Mouse (Mus musculus): ENCODE measurements around the gene Gm12184. TPM values are rescaled to one million over a fixed set of nuclear protein-coding genes. Genes with fewer than 3 reads are reported as not detected.

Gm12184 gene
- polyA plus RNA-seq, 1 experiment = 4.6 TPM

DNA sequence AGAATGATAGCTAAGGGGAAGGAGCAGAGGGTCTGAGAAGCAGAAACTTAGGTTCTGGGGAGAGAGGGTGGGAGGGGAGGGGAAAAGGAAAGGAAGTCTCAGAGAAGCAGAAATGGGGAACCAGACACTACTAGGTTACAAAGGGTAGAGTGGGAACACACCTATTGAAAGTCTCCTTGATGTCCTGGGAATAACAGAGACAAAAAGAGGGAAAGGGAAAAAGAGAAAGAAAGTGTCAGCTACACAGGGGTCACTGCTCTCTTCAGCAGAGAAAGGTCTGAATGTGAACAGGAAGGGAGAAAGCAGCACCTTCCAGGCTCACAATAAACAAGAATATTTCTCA is 18.2 kb downstream of the Gm12184 start:
- TF ChIP-seq TAL1 (IDR thresholded peaks at IDR 0.05; ENCODE audit: low read length) (no peak), GATA1 (IDR thresholded peaks at IDR 0.05; ENCODE audit: low read length) (no peak)
- Histone ChIP-seq H3K36me3 (ENCODE audit: control insufficient read depth) (peaks cover 98% of the 10 kb centered on the region), H3K4me3 (replicated peaks) (no peak overlapping the region), H3K27me3 (ENCODE audit: control insufficient read depth) (no peaks in the 10 kb centered on the region), H3K9me3 (ENCODE audit: control insufficient read depth, low read length) (no peaks in the 10 kb centered on the region), H3K4me1 (ENCODE audit: control insufficient read depth) (peaks cover 24% of the 10 kb centered on the region)

DNA sequence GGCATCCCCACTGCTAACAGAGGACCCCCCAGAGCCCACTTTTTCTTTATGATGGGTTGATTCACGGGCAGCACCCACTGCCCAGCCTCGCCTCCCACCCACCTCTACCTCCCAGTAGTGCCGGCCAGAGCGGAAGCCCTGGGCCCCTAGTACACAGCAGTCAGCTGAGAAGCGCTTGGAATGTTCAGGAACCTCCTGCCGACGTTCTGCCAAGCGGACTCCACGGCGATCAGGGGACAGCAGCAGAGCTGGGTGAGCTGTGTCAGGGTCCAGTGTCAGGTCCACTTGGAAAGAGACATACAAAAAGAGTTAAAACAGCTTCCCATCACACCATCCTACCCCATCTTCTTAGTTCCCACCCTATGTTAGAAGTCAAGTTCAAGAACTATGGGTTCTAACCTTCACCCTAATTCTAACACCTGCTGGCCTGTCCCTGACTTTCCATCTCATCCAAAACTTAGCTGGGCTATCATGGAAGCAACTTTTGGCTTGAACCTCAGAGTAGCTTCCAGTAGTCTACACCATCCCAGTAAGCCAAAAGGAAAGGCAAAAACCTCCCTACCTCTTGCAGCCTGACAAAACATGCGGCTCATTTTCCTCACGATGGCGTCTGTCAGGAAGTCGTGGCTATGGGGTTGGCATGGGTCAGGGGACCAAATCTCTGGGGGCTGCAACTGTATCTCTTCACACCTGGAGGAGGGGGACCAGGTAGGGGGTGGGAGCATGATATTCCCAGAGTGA is 18.7 kb downstream of the Gm12184 start:
- TF ChIP-seq TAL1 (IDR thresholded peaks at IDR 0.05; ENCODE audit: low read length) (no peak), GATA1 (IDR thresholded peaks at IDR 0.05; ENCODE audit: low read length) (no peak)
- Histone ChIP-seq H3K36me3 (ENCODE audit: control insufficient read depth) (peaks cover 99% of the 10 kb centered on the region), H3K4me1 (ENCODE audit: control insufficient read depth) (peaks cover 29% of the 10 kb centered on the region), H3K9me3 (ENCODE audit: control insufficient read depth, low read length) (no peaks in the 10 kb centered on the region), H3K4me3 (replicated peaks) (no peak overlapping the region), H3K27me3 (ENCODE audit: control insufficient read depth) (no peaks in the 10 kb centered on the region)

- Histone ChIP-seq H3K4me3 (replicated peaks) (no peak overlapping the region), H3K27me3 (ENCODE audit: control insufficient read depth) (no peaks in the 10 kb centered on the region), H3K36me3 (ENCODE audit: control insufficient read depth) (peaks cover 100% of the 10 kb centered on the region), H3K4me1 (ENCODE audit: control insufficient read depth) (peaks cover 37% of the 10 kb centered on the region), H3K9me3 (ENCODE audit: control insufficient read depth, low read length) (no peaks in the 10 kb centered on the region)
- TF ChIP-seq GATA1 (IDR thresholded peaks at IDR 0.05; ENCODE audit: low read length) (no peak), TAL1 (IDR thresholded peaks at IDR 0.05; ENCODE audit: low read length) (no peak)
These were observed 19.4 kb downstream of the Gm12184 start for GRCm38 (mm10) chr11:48806856-48807562.

DNA sequence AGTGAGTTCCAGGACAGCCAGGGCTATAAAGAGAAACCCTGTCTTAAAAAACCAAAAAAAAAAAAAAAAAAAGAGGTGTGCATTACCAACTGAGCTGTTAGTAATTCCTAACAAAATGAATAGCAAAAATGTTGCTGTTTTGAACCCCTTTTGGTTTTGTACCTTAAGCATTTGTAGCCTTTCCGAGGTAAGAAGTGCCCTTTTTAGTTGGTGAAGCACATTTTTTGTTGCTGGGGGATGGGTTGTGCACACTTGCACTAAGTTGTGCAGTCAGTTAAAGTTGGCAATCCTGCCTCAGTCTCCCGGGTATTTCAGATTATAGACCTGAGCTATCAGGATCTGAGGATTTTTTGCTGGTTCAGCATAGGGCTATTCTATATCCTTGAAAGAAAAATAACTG is 21.5 kb downstream of the Gm12184 start:
- H3K9me3 ChIP-seq (ENCODE audit: control insufficient read depth, low read length) = no peaks in the 10 kb centered on the region
- H3K4me1 ChIP-seq (ENCODE audit: control insufficient read depth) = peaks cover 50% of the 10 kb centered on the region
- TF ChIP-seq GATA1 (IDR thresholded peaks at IDR 0.05; ENCODE audit: low read length) (no peak), TAL1 (IDR thresholded peaks at IDR 0.05; ENCODE audit: low read length) (no peak)
- H3K4me3 ChIP-seq (replicated peaks) = no peak overlapping the region
- H3K36me3 ChIP-seq (ENCODE audit: control insufficient read depth) = peaks cover 90% of the 10 kb centered on the region
- H3K27me3 ChIP-seq (ENCODE audit: control insufficient read depth) = no peaks in the 10 kb centered on the region

GRCm38 (mm10) chr11:48803988-48804387 is 22.5 kb downstream of the Gm12184 start:
- Histone ChIP-seq H3K4me1 (ENCODE audit: control insufficient read depth) (peaks cover 49% of the 10 kb centered on the region), H3K36me3 (ENCODE audit: control insufficient read depth) (peaks cover 81% of the 10 kb centered on the region), H3K4me3 (replicated peaks) (no peak overlapping the region), H3K27me3 (ENCODE audit: control insufficient read depth) (no peaks in the 10 kb centered on the region), H3K9me3 (ENCODE audit: control insufficient read depth, low read length) (no peaks in the 10 kb centered on the region)
- TF ChIP-seq TAL1 (IDR thresholded peaks at IDR 0.05; ENCODE audit: low read length) = no peak
- TF ChIP-seq GATA1 (IDR thresholded peaks at IDR 0.05; ENCODE audit: low read length) = no peak

DNA sequence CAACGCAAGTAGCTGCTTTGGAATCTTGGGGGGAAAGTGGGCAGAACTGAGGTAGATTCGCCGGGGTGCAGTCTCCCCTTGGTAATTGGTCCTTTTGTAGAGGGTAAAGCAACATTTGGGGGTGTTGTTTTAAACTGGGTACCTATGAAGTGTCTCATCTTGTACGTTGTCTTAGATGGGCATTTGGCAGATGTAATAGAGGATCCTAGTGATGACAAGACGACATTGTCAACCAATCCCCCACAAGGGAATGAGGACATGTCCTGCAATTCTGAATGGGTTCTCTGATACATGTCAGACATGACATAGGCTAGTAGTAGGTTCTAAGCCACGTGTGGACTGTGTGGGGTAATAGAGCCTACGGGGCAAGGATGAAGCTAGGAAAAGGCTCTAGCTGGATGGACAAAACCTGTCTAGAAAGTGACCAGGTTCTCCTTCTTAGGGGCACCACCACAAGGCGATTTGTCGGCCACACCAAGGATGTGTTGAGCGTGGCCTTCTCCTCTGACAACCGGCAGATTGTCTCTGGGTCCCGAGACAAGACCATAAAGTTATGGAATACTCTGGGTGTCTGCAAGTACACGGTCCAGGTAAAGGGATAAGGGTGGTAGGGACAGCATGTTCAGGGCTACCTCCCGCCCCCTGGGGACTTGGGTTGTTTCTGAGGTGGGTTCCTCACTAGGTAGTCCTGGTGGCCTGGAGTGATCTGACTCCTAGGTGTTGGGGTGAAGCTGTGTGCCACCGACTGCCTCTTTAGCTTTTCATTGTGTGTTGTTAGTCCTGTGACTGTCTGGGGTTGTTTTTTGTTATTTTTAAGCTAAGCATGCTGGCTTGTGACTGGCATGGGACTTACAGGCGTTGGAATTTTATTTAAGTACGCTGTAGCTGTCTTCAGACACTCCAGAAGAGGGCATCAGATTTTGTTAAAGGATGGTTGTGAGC is 24.4 kb downstream of the Gm12184 start:
- peak overlapping the region; percentile 79 for H3K4me3 ChIP-seq (replicated peaks)
- H3K4me1 ChIP-seq (ENCODE audit: control insufficient read depth) = peaks cover 63% of the 10 kb centered on the region
- H3K36me3 ChIP-seq (ENCODE audit: control insufficient read depth) = peaks cover 62% of the 10 kb centered on the region
- no peak for TF ChIP-seq GATA1 (IDR thresholded peaks at IDR 0.05; ENCODE audit: low read length)
- no peak for TF ChIP-seq TAL1 (IDR thresholded peaks at IDR 0.05; ENCODE audit: low read length)
- no peaks in the 10 kb centered on the region for H3K9me3 ChIP-seq (ENCODE audit: control insufficient read depth, low read length)
- no peaks in the 10 kb centered on the region for H3K27me3 ChIP-seq (ENCODE audit: control insufficient read depth)

DNA sequence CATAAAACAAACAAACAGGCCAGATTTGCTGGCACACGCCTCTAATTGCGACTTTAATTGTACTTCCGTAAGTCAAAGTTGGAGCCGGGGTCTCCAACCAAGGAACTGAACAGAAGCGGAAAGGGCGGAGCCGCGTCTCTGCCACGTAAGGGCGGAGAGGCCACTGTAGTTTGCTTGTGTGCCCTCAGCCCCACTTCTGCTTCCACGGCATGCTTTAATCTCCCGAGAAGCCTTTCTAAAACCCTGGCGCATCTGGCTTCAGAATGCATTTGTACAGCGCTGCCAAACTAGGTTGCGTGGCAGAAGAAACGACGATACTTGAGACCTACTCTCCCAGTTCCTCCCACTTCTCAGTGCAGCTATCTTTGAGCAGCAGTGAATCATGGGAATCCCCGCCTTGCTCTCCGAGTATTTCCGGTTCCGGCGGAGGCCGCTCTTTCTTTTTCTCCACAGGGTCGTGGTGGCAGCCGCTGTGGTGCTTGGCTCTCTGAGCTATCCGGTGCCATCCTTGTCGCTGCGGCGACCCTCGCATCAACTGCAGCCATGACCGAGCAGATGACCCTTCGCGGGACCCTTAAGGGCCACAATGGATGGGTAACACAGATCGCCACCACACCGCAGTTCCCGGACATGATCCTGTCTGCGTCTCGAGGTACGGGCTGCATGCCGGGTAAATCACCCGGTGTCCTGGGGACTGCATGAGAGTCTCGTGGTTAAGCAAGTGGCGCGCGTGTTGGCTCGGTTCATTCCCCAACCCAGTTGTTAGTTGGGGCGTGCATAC is 26.3 kb downstream of the Gm12184 start, which contains the start of gene Rack1:
TSS of gene Rack1 (plus strand) at position 412 of the 781 bp plus-strand sequence.
- TF ChIP-seq GATA1 (IDR thresholded peaks at IDR 0.05; ENCODE audit: low read length) = peak; percentile 31; the same call in 1 of the 2 replicates
- no peak for TF ChIP-seq TAL1 (IDR thresholded peaks at IDR 0.05; ENCODE audit: low read length)
- Histone ChIP-seq H3K4me3 (replicated peaks) (peak within 1 kb of the TSS; percentile 79), H3K36me3 (ENCODE audit: control insufficient read depth) (peaks cover 42% of the 10 kb centered on the region), H3K4me1 (ENCODE audit: control insufficient read depth) (peaks cover 66% of the 10 kb centered on the region), H3K27me3 (ENCODE audit: control insufficient read depth) (no peaks in the 10 kb centered on the region), H3K9me3 (ENCODE audit: control insufficient read depth, low read length) (no peaks in the 10 kb centered on the region)
